Mouse (Mus musculus): ENCODE measurements around the gene Gnaq. TPM values are rescaled to one million over a fixed set of nuclear protein-coding genes. Genes with fewer than 3 reads are reported as not detected.

Gnaq gene
- total RNA-seq, 2 experiments from 2014 or later, result 52.6 to 61.1 TPM

GRCm38 (mm10) chr19:16201356-16201755, 68.7 kb downstream of the Gnaq start:
- no peak for DNase-seq

GRCm38 (mm10) chr19:16204776-16205680, 72.4 kb downstream of the Gnaq start:
- DNase-seq, result no peak

DNA sequence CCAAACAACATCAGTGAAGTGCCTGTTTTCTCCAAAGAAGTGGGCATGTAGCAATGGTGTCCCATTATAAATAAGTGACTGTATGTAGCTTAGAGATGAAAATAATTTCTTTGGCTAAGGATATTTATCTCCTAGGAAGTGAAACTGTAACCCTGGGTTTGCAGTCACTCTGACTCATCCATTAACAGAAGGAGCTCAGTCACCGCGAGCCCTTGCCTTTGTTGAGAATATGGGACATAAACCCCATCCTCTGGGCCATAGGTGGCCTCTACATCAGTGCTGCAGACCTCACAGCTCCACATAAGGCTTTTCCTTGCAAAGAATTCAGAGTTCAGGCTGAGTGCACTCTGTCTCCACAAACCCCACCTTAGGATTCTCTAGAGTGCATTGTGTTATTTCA, 77.0 kb downstream of the Gnaq start:
- no peak for DNase-seq

DNA sequence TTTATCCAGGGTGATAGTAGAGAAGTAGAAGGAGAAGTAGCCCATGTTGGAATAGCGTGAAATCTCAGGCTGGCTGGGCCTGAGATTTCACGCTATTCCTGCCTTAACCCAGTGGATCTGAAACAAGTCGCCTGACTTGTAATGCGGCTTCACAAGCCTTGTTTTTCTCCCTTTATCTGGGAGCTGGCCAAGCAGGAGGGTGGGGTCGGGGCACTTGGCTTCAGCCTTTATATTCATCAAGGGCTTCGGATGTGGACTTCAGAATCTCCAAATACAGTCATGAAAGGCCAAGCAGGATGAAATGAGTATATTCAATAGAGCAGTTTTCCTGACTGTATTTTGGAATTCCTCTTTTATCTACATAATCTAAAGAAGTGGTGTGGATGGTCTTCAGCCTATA, 82.3 kb downstream of the Gnaq start:
- peak; percentile 76 for DNase-seq

DNA sequence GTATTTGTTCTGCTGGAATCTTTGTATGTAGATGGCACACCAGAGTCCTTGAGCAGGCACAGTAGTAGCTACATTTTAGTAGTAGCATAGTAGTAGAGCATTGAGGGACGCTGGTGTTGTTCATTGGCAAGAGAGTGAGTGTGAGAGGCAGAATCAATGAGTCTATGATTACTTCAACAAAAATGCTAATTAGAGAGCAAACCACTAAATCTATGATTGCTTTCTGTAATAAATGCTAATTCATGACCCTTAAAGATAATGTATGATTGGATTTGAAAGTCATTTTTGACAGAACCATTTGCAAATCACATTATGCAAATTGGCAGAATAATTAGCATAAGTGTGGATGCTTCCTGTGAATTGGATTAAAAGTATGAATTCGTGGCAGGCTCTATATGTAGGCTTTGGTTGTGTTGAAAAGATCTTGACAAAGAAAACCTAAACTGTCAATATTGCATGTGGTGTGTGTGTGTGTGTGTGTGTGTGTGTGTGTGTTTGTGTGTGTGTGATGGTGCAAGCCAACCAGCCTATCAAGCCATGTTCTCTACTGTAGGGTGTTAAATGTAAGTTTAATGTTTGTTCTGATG, 82.9 kb downstream of the Gnaq start:
- no peak for DNase-seq

GRCm38 (mm10) chr19:16219978-16220377, 87.3 kb downstream of the Gnaq start:
- no peak for DNase-seq

DNA sequence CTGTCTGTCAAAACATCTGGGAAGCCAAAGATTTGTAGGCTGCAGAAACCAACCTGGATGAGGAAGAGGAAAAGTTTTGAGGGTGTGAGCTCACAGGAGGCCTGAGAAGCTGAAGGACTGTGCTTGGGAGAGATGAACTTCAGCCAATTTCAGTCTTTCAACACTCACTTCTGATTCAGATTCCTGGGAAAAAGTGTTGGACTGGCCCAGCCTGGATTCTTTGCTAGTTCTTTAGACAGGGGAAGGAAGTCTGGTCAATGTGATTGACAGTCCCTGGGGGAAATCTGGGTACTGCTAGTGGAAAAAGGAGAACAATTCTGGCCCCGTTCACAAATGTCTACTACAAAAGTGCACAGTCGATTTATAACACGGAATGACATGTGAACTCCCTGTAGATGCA, 89.9 kb downstream of the Gnaq start:
- DNase-seq, result peak; percentile 40

- DNase-seq, result no peak
These were observed 90.5 kb downstream of the Gnaq start for GRCm38 (mm10) chr19:16223126-16223525.

GRCm38 (mm10) chr19:16224831-16225230, 92.2 kb downstream of the Gnaq start:
- DNase-seq, result no peak

DNA sequence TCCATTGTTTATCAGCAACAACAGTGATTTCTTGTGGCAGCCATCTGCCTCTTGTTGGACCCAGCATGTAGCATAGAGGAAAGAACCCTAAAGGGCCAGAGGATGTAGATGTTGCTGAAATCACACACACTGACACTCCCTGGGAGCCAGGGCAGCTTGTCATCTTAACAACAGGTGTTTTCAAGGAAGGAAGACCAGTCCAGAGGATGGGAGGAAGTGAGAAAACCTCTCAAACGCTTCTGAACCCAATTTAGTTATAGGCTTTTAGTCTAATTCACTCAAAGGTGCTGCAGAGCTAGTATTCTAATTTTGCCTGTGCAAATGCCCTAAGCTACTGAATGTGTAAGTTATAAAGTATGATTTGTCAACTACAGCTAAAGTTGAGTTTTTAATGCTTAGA, 99.0 kb downstream of the Gnaq start:
- DNase-seq, result no peak

DNA sequence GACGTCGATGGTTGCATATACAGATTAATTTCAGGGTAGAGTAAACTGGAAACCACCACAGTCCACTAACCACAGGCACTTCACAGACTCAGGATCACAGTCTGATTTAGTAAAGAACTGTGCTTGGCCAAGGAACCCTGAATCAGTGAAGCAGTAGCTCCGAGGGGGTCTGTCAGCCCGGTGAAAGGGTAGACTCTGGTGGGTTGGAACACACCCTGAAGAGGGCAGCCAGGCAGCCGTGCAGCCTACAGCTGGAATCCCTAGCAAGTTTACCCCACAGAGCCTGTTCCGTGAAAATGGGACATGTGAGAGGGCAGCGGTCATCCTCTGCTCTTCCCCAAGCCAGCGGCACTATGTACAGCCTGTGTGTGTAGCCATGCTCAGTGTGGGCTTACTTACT, 103.0 kb downstream of the Gnaq start:
- DNase-seq, result no peak

- no peak for DNase-seq
These were observed 104.4 kb downstream of the Gnaq start for GRCm38 (mm10) chr19:16237034-16237433.

GRCm38 (mm10) chr19:16238072-16238471, 105.4 kb downstream of the Gnaq start:
- no peak for DNase-seq

GRCm38 (mm10) chr19:16238512-16238911, 105.9 kb downstream of the Gnaq start:
- DNase-seq, result no peak

GRCm38 (mm10) chr19:16242708-16243107, 110.1 kb downstream of the Gnaq start:
- DNase-seq, result no peak

- DNase-seq, result no peak
These were observed 116.4 kb downstream of the Gnaq start for GRCm38 (mm10) chr19:16249025-16249424.

GRCm38 (mm10) chr19:16250921-16251320, 118.3 kb downstream of the Gnaq start:
- no peak for DNase-seq

- DNase-seq, result no peak
These were observed 119.2 kb downstream of the Gnaq start for GRCm38 (mm10) chr19:16251819-16252218.

DNA sequence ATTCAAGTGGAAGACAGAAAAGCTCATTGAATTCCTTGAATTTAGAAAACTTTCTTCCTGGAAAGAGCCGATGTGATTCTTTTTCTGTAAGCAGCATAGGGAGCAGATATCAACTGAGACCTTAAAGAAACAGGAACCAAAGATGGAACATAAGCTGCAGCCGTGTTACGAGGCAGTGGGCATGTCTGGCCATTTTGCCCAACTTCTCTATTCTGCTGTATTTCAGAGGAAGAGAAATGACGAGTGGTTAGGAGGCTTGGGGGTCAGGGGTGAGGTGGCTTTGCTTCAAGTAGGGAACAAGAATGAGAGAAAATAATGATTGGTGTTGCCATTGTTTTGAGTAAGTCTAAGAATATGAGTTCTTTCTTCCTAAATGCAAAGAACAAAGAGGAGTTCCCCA, 120.1 kb downstream of the Gnaq start:
- no peak for DNase-seq

- DNase-seq, result no peak
These were observed 122.2 kb downstream of the Gnaq start for GRCm38 (mm10) chr19:16254881-16255280.

DNA sequence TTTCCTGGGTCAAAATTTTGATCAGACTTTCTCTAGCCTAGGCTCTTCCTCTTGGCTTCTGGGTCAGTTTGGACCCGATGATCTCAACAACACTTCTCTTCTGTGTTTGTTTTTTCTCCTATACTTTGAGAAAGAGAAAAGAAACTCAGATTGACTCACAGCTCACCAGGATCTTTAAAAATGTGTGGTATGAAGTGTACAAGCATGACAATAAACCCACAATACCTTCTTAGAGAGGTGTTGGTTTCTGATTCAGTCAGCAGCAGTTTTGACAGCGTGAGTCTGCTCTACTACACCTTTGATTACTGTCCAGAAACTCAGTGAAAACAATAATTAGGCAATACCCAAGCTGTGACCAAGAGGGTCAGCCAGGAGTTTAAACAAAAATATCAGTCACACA, 122.7 kb downstream of the Gnaq start:
- DNase-seq, result no peak

- DNase-seq, result no peak
These were observed 126.2 kb downstream of the Gnaq start for GRCm38 (mm10) chr19:16258766-16259355.

DNA sequence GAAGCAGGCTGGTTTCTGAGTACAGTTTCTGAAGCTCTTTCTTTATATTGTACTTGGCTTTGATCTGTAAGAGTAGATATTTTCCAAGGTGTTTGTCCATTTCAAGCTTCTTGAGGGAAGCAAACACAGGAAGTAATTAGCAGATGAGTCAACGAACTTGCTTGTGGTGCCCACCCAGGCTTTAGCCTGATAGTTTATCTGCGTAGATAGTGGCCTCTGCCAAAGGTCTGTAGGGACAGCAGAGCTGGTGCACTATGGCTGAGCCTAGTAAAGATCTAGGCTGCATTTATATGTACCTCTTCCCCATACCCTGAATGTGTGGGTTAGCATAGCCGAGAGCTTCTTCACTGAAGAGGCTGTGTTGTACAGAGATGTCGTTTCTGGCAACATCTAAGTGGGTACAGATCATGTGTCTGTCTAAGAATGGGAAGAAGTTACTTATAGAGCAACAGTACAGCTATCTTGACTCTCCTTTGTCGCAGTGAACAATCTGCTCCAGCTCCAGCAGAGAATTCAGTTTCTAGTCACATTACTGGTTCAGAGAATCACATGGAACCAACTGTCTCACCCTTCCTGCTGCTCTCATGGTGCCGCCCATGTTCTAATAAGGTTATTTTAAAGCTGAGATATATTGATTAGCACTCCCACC, 127.3 kb downstream of the Gnaq start:
- DNase-seq, result no peak
